Mouse (Mus musculus): ENCODE measurements at regions not wholly inside any gene's neighbourhood (a gene's known extent, or its start where the extent isn't known, plus 50 kb on each side); places are given as distances from the start of the nearest gene placed in this dataset.
A peak's percentile ranks its signal among the peaks of the same experiment; 100 is the strongest.

DNA sequence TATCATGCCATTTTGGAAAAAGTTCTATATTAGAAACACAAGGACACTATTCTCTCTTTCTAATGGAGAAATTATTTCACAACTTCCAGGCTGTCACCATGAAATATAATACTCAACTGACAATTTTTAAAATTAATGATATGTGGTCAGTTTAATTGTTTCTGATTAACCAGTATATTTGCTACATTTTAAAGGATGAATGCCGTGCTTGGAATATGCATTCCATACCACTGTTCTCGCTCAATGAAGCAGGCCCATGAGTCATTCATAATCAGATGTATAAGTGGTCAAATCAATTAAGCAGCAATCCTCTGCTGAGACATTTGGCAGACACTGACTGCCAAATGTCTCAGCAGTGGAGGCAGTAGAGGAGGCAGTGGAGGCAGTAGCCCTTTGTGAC lies 283.4 kb upstream of the Gpc5 start:
- DNase-seq (ENCODE audit: low read depth) = no peak

- no peak for DNase-seq (ENCODE audit: low read depth)
These were observed 271.3 kb upstream of the Gpc5 start for GRCm38 (mm10) chr14:114820677-114821076.

DNA sequence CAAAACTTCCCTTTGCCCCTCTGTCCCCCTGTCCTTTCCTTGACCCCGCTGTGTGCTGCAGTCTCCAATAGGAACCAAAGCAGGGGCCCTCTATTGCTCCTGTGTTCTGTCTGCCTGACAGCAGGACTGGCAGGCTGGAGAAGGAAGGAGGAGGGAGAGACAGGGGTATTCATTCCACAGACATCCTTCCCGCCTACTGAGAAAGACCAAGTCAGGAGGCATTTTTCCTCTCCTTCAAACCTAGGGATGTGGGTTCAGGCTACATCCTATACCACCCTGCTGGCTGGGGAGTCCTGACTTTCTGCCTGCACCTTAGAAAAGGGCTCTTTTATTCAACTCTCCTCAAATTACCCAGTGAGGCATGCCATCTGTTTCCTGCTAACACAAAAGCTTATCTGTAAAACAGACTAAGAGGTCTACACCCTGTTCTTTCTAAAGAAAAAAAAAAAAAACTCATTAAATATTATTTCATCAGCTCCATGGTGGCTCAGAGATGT lies 270.9 kb upstream of the Gpc5 start:
- DNase-seq (ENCODE audit: low read depth) = no peak

GRCm38 (mm10) chr14:114821672-114822071 lies 270.3 kb upstream of the Gpc5 start:
- DNase-seq (ENCODE audit: low read depth) = no peak

GRCm38 (mm10) chr14:114826662-114827321 lies 265.2 kb upstream of the Gpc5 start:
- no peak for DNase-seq (ENCODE audit: low read depth)

- no peak for DNase-seq (ENCODE audit: low read depth)
These were observed 262.7 kb upstream of the Gpc5 start for GRCm38 (mm10) chr14:114829310-114829709.

DNA sequence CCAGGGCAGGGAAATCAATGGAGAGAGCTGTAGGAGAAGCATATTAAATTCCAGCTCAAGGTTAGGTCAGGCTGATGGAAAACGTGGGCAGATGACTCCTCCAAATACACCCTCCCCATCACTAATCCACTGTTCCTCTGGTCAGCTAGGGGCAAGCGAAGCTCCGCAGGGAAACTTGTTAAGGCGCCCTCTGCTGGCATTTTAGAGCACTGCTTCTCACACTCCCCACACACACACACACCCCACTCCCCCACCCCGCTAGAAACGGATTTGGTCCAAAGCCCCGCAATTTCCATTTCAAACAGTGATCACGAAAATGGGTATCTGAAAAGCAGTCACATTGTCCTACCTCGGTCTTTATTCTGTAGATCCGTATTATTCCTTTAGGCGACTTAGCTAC lies 259.0 kb upstream of the Gpc5 start:
- no peak for DNase-seq (ENCODE audit: low read depth)

DNA sequence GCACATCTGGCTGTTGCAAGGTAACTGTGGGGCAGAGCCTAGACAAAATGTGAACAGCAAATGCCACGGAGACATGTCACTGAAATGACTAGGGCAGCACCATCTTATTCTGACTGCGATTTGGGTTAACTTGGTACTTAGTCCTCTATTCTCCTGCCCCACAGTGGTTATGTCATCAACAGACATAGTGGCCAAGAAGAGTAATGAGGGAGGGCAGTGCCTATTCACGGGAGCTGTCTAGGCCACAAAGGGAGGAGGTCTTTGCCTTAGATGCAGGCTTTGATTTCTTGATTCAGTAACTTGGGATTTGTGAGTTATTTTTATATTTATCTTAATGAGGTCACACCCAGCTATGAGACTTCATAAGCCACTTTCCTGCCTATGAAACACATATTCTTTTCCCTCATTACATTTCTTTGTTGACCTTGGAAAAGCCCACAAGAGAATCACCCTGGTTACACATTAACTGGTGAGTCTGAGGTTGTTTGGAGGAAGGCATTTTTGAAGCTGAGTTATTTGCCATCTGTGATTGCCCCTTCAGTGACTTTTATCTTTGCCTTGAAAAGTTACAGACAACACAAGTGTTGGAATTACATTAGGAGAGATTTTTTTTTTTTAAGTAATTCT lies 255.2 kb upstream of the Gpc5 start:
- DNase-seq (ENCODE audit: low read depth) = no peak

- no peak for DNase-seq (ENCODE audit: low read depth)
These were observed 254.3 kb upstream of the Gpc5 start for GRCm38 (mm10) chr14:114837652-114838276.

- DNase-seq (ENCODE audit: low read depth) = no peak
These were observed 252.6 kb upstream of the Gpc5 start for GRCm38 (mm10) chr14:114839340-114839903.

- no peak for DNase-seq (ENCODE audit: low read depth)
These were observed 251.2 kb upstream of the Gpc5 start for GRCm38 (mm10) chr14:114840766-114841165.

GRCm38 (mm10) chr14:114841552-114841951 lies 250.5 kb upstream of the Gpc5 start:
- no peak for DNase-seq (ENCODE audit: low read depth)

- DNase-seq (ENCODE audit: low read depth) = no peak
These were observed 249.7 kb upstream of the Gpc5 start for GRCm38 (mm10) chr14:114842327-114842726.

DNA sequence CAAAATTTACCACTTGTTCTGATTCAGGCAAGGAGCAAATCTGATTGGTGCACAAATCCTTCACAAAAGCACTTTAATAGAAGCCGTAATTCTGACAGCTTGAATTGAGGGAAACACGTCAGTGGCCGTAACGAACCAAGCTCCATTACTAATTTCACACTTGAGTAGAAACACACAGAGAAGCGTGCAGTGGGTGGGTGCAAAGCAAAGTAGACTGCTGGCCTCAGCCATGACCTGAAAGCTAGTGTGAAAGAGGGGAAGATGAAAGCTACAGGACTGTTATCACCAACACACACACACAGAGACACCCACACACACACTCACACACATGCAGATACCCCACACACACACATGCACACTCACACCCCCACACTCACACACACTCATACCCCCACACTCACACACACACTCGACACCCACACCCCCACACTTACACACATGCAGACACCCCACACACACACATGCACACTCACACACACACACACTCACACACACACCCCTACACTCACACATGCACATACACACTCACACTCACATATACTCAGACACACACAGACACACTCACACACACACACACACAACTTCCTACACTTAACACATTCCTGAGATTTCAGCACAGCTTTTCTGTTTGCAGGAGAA lies 248.8 kb upstream of the Gpc5 start:
- no peak for DNase-seq (ENCODE audit: low read depth)

DNA sequence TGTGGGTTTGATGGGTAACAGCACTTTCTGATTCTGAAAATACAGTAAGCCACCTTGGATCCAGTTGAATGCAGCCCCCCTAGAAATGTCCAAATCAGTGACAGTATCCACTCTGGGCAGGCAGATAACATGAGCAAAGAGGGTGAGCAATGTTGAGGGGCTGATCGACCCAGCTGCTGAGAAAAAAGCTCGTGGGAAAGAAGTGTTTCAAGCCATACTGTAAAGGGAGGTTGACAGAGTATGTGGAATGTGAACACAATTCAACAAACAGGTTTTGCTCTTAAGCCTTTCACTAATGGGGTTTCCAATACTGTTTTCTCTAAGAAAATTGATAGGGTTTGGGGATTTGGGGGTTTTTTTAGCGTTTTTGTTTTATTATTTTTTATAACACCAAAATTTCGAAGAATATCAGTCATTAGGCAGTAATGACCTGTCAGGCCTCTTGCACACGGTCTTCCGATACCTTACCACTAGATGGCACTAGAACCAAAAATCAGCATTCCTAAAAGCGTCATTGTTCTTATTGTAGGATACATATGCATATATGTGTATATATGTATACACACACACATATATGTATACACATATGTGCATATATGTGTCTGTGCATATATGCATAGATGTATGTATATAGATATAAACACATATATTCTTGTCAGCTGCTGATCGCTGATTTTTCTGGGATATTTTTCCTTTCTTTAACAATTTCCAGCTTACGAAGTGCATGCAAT lies 237.5 kb upstream of the Gpc5 start:
- peak; percentile 31 for DNase-seq (ENCODE audit: low read depth)

- DNase-seq (ENCODE audit: low read depth) = no peak
These were observed 236.8 kb upstream of the Gpc5 start for GRCm38 (mm10) chr14:114855055-114855740.

DNA sequence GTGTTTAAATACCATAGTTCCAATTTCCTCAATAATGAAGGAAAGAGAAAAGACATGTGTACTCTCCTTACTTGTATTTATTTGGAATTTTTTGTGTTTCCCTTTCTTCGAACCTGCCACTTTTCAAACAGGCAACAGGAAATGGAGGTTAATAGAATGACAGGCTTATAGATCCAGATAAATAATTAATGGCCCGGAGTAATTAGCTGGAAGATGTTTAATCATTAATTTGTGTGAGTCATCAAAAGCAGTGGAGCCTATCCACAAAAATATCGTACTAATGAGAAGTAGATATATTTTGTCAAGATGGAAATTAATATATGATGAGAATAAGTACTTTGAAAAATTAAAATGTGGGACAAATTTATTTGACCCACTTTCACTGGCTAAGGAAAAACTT lies 236.3 kb upstream of the Gpc5 start:
- no peak for DNase-seq (ENCODE audit: low read depth)

DNA sequence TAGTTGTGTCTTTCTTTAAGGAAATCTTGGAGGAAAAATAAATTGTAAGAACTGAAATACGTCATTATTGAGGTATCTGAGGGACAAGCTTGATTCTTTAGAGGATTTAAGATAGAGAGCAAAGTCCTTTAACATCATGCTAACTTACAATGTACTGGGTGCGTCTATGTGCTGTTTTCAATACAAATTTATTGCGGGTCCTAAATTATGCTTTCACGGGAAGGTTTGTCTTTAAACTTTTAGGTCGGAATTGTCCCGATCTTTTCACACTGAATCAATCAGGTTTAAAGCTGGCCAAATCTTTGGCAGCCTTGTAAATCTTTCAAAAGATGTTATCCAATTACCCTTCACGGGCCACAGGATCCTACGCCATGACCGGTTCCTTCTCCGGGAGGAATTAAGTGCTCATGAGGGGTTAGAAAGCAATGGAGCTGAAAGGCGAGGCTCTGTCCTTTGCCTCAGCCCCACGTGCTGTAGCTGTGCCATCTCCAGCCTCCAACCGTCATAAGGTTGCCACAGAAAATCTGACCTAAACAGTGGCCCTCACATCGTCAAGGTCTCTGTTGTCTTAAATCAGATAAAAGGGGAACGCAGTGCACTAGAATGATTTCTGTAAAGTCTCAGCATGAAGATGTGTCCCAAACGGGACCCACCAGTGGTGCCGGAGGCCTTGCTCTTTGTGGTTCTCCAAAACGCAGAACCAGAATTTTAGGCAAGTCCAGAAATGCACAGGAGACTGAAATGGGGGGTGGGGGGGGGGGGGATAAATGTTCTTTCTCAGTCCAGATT lies 235.6 kb upstream of the Gpc5 start:
- no peak for DNase-seq (ENCODE audit: low read depth)

GRCm38 (mm10) chr14:114857171-114857570 lies 234.8 kb upstream of the Gpc5 start:
- DNase-seq (ENCODE audit: low read depth) = no peak

DNA sequence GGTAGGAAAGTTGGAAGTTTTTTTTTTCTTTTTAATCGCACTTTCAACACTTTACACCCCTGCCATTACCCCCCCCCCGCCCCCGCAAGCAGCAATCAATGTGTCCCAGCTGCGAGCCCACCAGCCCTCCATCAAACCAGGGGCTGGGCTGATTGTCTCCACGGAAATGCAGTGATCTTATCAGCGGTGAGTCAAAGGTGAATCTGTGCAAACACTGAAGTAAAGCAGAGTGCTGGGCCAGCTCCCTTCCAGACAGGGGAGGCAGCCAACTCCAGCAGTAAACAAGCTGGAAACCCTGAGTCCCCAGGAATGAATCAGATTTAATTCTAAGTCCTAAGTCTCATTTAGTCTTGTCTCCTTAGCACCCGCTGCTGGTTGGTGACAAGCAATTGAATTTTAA lies 234.3 kb upstream of the Gpc5 start:
- DNase-seq (ENCODE audit: low read depth) = no peak
